Mouse (Mus musculus) midbrain, embryonic 13.5 days (tissue): ENCODE data around the gene Kdf1. TPM values are rescaled to one million over a fixed set of nuclear protein-coding genes. Genes with fewer than 3 reads are reported as not detected.

Experiments
- ATAC-seq: fragments of 200-750 bp; cut with Nextera tagmentation; 2 replicates; pipeline ENCODE4 v1.8.0; 2017; ENCODE audit warnings: mild to moderate bottlenecking, moderate TSS enrichment, moderate library complexity
- H3K27ac ChIP-seq: fragments of 300-500 bp; sonication (generic); 2 replicates; pipeline ENCODE4 v1.5.1; 2015; ENCODE audit warnings: inconsistent platforms, mild to moderate bottlenecking, moderate library complexity
- H3K27me3 ChIP-seq: fragments of 300-500 bp; sonication (generic); 2 replicates; pipeline ENCODE4 v1.6.1; 2015; ENCODE audit warnings: mild to moderate bottlenecking, inconsistent platforms
- H3K36me3 ChIP-seq: fragments of 300-500 bp; sonication (generic); 2 replicates; pipeline ENCODE4 v1.6.1; 2015; ENCODE audit warnings: mild to moderate bottlenecking, inconsistent platforms
- H3K4me1 ChIP-seq: fragments of 300-500 bp; sonication (generic); replicated peaks from 2 replicates; pipeline ENCODE4 v1.6.1; 2015; ENCODE audit warnings: inconsistent platforms
- H3K4me2 ChIP-seq: fragments of 300-500 bp; sonication (generic); replicated peaks from 2 replicates; pipeline ENCODE4 v1.6.1; 2015; ENCODE audit warnings: moderate library complexity, mild to moderate bottlenecking, inconsistent platforms
- H3K4me3 ChIP-seq: fragments of 300-500 bp; sonication (generic); replicated peaks from 2 replicates; pipeline ENCODE4 v1.5.1; 2015; ENCODE audit warnings: mild to moderate bottlenecking, inconsistent platforms
- H3K9ac ChIP-seq: fragments of 300-500 bp; sonication (generic); replicated peaks from 2 replicates; pipeline ENCODE4 v1.6.1; 2015; ENCODE audit warnings: mild to moderate bottlenecking, inconsistent platforms
- H3K9me3 ChIP-seq: fragments of 300-500 bp; sonication (generic); 2 replicates; pipeline ENCODE4 v1.6.1; 2016; ENCODE audit warnings: mild to moderate bottlenecking, inconsistent platforms
- WGBS: fragments of 180-500 bp; shearing (Covaris S2); methylation state at CpG from one replicate; pipeline ENCODE4 v1.1.7; 2015; 5-methylcytosine and 5-hydroxymethylcytosine counted together
- polyA plus RNA-seq: library from polyadenylated mRNA; unstranded; fragments of >200 nt; fragmentation: Nextera tagmentation; extraction: Ambion mirVana; gene quantifications from 2 replicates; pipeline ENCODE4 v1.2.1, GENCODE M21; 2015

Kdf1 gene
- polyA plus RNA-seq, result 0.15 and 0.24 TPM in 2 replicates

- no peak within 1 kb of the TSS; the same call in 1 of the 2 replicates for H3K9ac ChIP-seq
- 4% methylated on average over 57 of the region's 69 CpGs for WGBS
- ATAC-seq, result no peak
- H3K4me1 ChIP-seq, result peaks cover 7% of the 10 kb centered on the region; the same call in 1 of the 2 replicates
- H3K4me2 ChIP-seq, result peak within 1 kb of the TSS; percentile 39
- H3K4me3 ChIP-seq, result peak within 1 kb of the TSS; percentile 30
- H3K27ac ChIP-seq, result no peak within 1 kb of the TSS
- H3K9me3 ChIP-seq, result no peaks in the 10 kb centered on the region
- no peaks in the 10 kb centered on the region for H3K36me3 ChIP-seq
- peaks cover 61% of the 10 kb centered on the region for H3K27me3 ChIP-seq
These were observed at the start of gene Kdf1 for GRCm38 (mm10) chr4:133518601-133519368. TSS of gene Kdf1 (plus strand) at chr4:133518963.

DNA sequence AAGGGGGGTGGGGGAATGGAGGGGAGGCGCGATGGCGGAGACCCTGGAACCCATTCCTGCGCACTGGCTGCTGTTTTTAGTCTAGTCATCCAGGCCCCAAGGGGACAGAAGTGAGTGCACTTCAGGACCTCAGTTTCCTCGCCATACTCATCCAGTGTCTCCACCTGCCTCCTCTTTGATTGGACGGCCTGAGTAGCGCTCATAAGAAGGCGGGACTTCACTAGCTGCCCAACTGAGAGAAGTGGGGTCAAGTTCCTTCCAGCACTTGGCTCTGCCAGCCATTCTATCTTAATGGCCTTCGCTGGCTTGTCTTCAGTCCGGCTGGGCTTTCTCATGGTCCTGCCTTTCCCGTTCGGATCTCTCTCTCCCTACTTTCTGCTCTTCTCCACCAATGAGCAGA, 49.6 kb upstream of the Kdf1 start:
- Histone ChIP-seq H3K9ac (no peak overlapping the region), H3K27ac (no peak overlapping the region), H3K4me2 (no peak overlapping the region), H3K27me3 (peaks cover 25% of the 10 kb centered on the region), H3K9me3 (no peaks in the 10 kb centered on the region), H3K4me1 (peaks cover 9% of the 10 kb centered on the region), H3K4me3 (0 out of 2 replicates have a peak overlapping the region, but pooled peaks have one; percentile 48), H3K36me3 (no peaks in the 10 kb centered on the region)
- 18% methylated on average over 12 of the region's 12 CpGs for WGBS
- no peak for ATAC-seq

GRCm38 (mm10) chr4:133471135-133471821, 47.5 kb upstream of the Kdf1 start:
- Histone ChIP-seq H3K27me3 (peaks cover 26% of the 10 kb centered on the region), H3K4me3 (no peak overlapping the region), H3K9me3 (no peaks in the 10 kb centered on the region), H3K36me3 (no peaks in the 10 kb centered on the region), H3K4me1 (peaks cover 9% of the 10 kb centered on the region), H3K4me2 (no peak overlapping the region), H3K9ac (no peak overlapping the region), H3K27ac (no peak overlapping the region)
- no peak for ATAC-seq
- WGBS, result 77% methylated on average over 7 of the region's 7 CpGs

GRCm38 (mm10) chr4:133473833-133474232, 44.9 kb upstream of the Kdf1 start:
- H3K9me3 ChIP-seq, result no peaks in the 10 kb centered on the region
- 88% methylated on average over 2 of the region's 2 CpGs for WGBS
- H3K9ac ChIP-seq, result no peak overlapping the region
- H3K27me3 ChIP-seq, result peaks cover 28% of the 10 kb centered on the region
- H3K4me1 ChIP-seq, result no peaks in the 10 kb centered on the region
- no peak overlapping the region for H3K4me2 ChIP-seq
- H3K27ac ChIP-seq, result no peak overlapping the region
- ATAC-seq, result no peak
- no peaks in the 10 kb centered on the region for H3K36me3 ChIP-seq
- no peak overlapping the region for H3K4me3 ChIP-seq

- H3K4me2 ChIP-seq, result peak within 1 kb of the TSS; percentile 50
- no peak within 1 kb of the TSS for H3K27ac ChIP-seq
- no peaks in the 10 kb centered on the region for H3K9me3 ChIP-seq
- peaks cover 14% of the 10 kb centered on the region for H3K4me1 ChIP-seq
- peak; percentile 98 for ATAC-seq
- peaks cover 64% of the 10 kb centered on the region for H3K27me3 ChIP-seq
- peak within 1 kb of the TSS; percentile 60 for H3K9ac ChIP-seq
- no peaks in the 10 kb centered on the region for H3K36me3 ChIP-seq
- 3% methylated on average over 29 of the region's 29 CpGs for WGBS
- peak within 1 kb of the TSS; percentile 43 for H3K4me3 ChIP-seq
These were observed 39.1 kb upstream of the Kdf1 start, which contains the start of gene Tent5b for GRCm38 (mm10) chr4:133479458-133480184. TSS of gene Tent5b (plus strand) at chr4:133480132.

GRCm38 (mm10) chr4:133480185-133480537, 38.6 kb upstream of the Kdf1 start:
- Histone ChIP-seq H3K27me3 (peaks cover 66% of the 10 kb centered on the region), H3K9ac (peak overlapping the region; percentile 60), H3K4me2 (peak overlapping the region; percentile 50), H3K9me3 (no peaks in the 10 kb centered on the region), H3K27ac (no peak overlapping the region), H3K36me3 (no peaks in the 10 kb centered on the region), H3K4me1 (peaks cover 14% of the 10 kb centered on the region), H3K4me3 (peak overlapping the region; percentile 43)
- no peak for ATAC-seq
- WGBS, result 4% methylated on average over 34 of the region's 34 CpGs

DNA sequence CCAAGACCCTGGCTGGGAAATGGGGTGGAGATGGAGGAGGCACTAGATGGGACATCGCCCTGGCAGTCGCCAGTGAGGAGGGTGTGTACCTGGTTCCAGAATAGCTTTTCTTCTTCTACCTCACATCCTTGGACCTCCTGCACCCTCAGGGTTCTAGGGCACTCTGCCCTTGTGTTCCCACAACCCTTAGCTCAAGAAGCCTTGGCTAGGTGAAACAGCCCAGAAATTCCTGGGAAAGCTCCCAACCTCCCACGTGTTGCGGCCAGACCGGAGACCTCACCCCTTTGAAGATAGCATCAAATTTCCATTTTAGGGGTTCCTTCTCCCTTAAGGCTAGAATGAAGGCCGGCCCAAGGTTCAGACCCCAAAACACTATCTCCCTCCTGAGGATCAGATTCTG, 38.0 kb upstream of the Kdf1 start:
- Histone ChIP-seq H3K27me3 (peaks cover 68% of the 10 kb centered on the region), H3K27ac (no peak overlapping the region), H3K9me3 (no peaks in the 10 kb centered on the region), H3K4me3 (0 out of 2 replicates have a peak overlapping the region, but pooled peaks have one; percentile 43), H3K4me1 (peaks cover 14% of the 10 kb centered on the region), H3K36me3 (no peaks in the 10 kb centered on the region), H3K9ac (no peak overlapping the region), H3K4me2 (no peak overlapping the region)
- ATAC-seq, result no peak
- 58% methylated on average over 6 of the region's 6 CpGs for WGBS

GRCm38 (mm10) chr4:133481488-133481887, 37.3 kb upstream of the Kdf1 start:
- H3K27me3 ChIP-seq, result peaks cover 66% of the 10 kb centered on the region
- H3K9me3 ChIP-seq, result no peaks in the 10 kb centered on the region
- no peak for ATAC-seq
- H3K27ac ChIP-seq, result no peak overlapping the region
- no peak overlapping the region; the same call in 1 of the 2 replicates for H3K9ac ChIP-seq
- peaks cover 14% of the 10 kb centered on the region for H3K4me1 ChIP-seq
- no peak overlapping the region for H3K4me3 ChIP-seq
- WGBS, result 38% methylated on average over 4 of the region's 4 CpGs
- H3K4me2 ChIP-seq, result no peak overlapping the region
- no peaks in the 10 kb centered on the region for H3K36me3 ChIP-seq

DNA sequence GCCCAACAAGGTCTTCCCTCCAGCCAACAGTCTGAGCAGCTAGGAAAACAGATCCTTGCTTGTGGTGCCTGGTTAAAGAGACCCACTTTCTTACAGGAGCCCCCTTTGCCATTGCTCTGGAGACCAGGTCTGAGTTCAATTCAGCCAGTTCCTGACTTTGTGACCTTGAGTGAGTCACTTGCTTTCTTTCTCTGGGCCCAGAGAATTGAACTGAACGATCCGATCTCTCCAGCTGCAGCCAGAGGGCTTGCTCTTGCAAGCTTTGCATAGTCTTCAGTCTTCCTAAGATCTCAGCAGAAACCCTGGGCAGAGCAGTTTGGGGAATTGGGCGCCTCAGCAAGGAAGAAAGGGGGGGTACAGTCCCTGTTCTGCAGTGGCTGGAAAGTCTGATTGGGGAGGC, 36.3 kb upstream of the Kdf1 start:
- no peak for ATAC-seq
- 80% methylated on average over 3 of the region's 3 CpGs for WGBS
- Histone ChIP-seq H3K27me3 (peaks cover 59% of the 10 kb centered on the region), H3K4me1 (peaks cover 14% of the 10 kb centered on the region), H3K9me3 (no peaks in the 10 kb centered on the region), H3K4me3 (no peak overlapping the region), H3K27ac (no peak overlapping the region), H3K9ac (no peak overlapping the region), H3K4me2 (no peak overlapping the region), H3K36me3 (no peaks in the 10 kb centered on the region)

- 9% methylated on average over 22 of the region's 22 CpGs for WGBS
- Histone ChIP-seq H3K9me3 (no peaks in the 10 kb centered on the region), H3K9ac (no peak overlapping the region; the same call in 1 of the 2 replicates), H3K27me3 (peaks cover 47% of the 10 kb centered on the region), H3K4me3 (no peak overlapping the region), H3K4me1 (peaks cover 12% of the 10 kb centered on the region), H3K27ac (no peak overlapping the region), H3K4me2 (no peak overlapping the region), H3K36me3 (no peaks in the 10 kb centered on the region)
- no peak for ATAC-seq
These were observed 34.3 kb upstream of the Kdf1 start for GRCm38 (mm10) chr4:133484266-133485025.

- H3K27ac ChIP-seq, result no peak overlapping the region
- no peak overlapping the region for H3K9ac ChIP-seq
- no peak overlapping the region for H3K4me2 ChIP-seq
- H3K36me3 ChIP-seq, result no peaks in the 10 kb centered on the region
- H3K4me3 ChIP-seq, result no peak overlapping the region
- WGBS, result 91% methylated on average over 28 of the region's 28 CpGs
- no peaks in the 10 kb centered on the region for H3K9me3 ChIP-seq
- peaks cover 6% of the 10 kb centered on the region; the same call in 1 of the 2 replicates for H3K4me1 ChIP-seq
- ATAC-seq, result no peak
- H3K27me3 ChIP-seq, result peaks cover 36% of the 10 kb centered on the region
These were observed 32.9 kb upstream of the Kdf1 start for GRCm38 (mm10) chr4:133485691-133486425.
